Mouse (Mus musculus) olfactory bulb, adult 2 months (tissue): ENCODE measurements around the gene Mtmr14. TPM values are rescaled to one million over a fixed set of nuclear protein-coding genes. Genes with fewer than 3 reads are reported as not detected.

ENCODE experiments used
- H3K27ac ChIP-seq: fragments of 200-500 bp; 2 replicates; pipeline ENCODE4 v1.5.1; 2012; ENCODE audit warnings: low read depth, low read length; ENCODE audit not compliant: insufficient read depth
- H3K4me1 ChIP-seq: fragments of 200-500 bp; 2 replicates; pipeline ENCODE4 v1.6.1; 2012; ENCODE audit warnings: low read length; ENCODE audit not compliant: control insufficient read depth, insufficient read depth
- H3K4me3 ChIP-seq: fragments of 200-500 bp; 2 replicates; pipeline ENCODE4 v1.5.1; 2012; ENCODE audit warnings: mild to moderate bottlenecking, low read depth, low read length, moderate library complexity; ENCODE audit not compliant: insufficient read depth
- CTCF ChIP-seq: fragments of 200-500 bp; IDR thresholded peaks from 2 replicates; pipeline ENCODE4 v1.5.1; 2012; ENCODE audit warnings: low read depth, mild to moderate bottlenecking, low read length, moderate library complexity; ENCODE audit not compliant: insufficient read depth
- POLR2A ChIP-seq: fragments of 200-500 bp; IDR thresholded peaks from 2 replicates; pipeline ENCODE4 v1.6.1; 2012; ENCODE audit warnings: mild to moderate bottlenecking, low read depth, low read length, moderate library complexity; ENCODE audit not compliant: insufficient read depth
- WGBS: fragments of 180-500 bp; shearing (Covaris S2); methylation state at CpG from one replicate; pipeline ENCODE4 v1.1.7; 2018; 5-methylcytosine and 5-hydroxymethylcytosine counted together
- polyA plus RNA-seq: library from polyadenylated mRNA; stranded (reverse); fragments of >200 nt; gene quantifications from 2 replicates; pipeline ENCODE4 v1.2.4, GENCODE M21; 2012; ENCODE audit warnings: low replicate concordance; ENCODE audit not compliant: missing spikeins, insufficient read depth, insufficient read length

Mtmr14 gene
- polyA plus RNA-seq, 1 experiment, result not detected

- H3K4me3 ChIP-seq, result no peak overlapping the region
- WGBS, result 84% methylated on average over 7 of the region's 7 CpGs
- TF ChIP-seq CTCF, result no peak
- TF ChIP-seq POLR2A, result no peak
- H3K4me1 ChIP-seq, result no peaks in the 10 kb centered on the region
- no peak overlapping the region for H3K27ac ChIP-seq
Measured at GRCm38 (mm10) chr6:113266996-113267655, 29.5 kb downstream of the Mtmr14 start.

- H3K4me3 ChIP-seq, result no peak overlapping the region
- H3K27ac ChIP-seq, result no peak overlapping the region
- H3K4me1 ChIP-seq, result no peaks in the 10 kb centered on the region
- WGBS, result 97% methylated on average over 1 of the region's 1 CpGs
- TF ChIP-seq POLR2A (no peak), CTCF (no peak)
Measured at GRCm38 (mm10) chr6:113267988-113268387, 30.3 kb downstream of the Mtmr14 start.

DNA sequence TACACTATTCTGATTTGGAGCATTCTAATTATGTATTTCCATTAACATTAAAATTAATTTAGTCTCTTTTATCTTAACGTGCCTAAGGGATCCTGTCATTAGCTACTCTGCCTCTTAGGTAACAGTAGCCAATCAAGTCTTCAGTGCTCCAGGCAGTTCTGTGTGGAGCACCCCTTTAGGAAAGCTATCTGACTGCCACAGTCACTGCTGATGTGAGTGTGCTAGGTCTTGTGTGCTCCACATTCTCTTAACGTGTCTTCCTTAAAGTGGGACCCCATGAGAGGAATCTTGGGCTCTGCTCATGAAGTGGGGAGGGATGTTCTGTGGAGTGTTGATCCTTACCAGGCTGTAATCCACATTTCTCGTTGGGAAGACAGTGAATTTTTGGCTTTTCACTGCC lies 34.7 kb downstream of the Mtmr14 start:
- no peak overlapping the region for H3K4me3 ChIP-seq
- TF ChIP-seq POLR2A, result no peak
- TF ChIP-seq CTCF, result no peak
- no peaks in the 10 kb centered on the region for H3K4me1 ChIP-seq
- WGBS, result 64% methylated on average over 3 of the region's 3 CpGs
- no peak overlapping the region for H3K27ac ChIP-seq

GRCm38 (mm10) chr6:113276846-113277245 lies 39.2 kb downstream of the Mtmr14 start:
- TF ChIP-seq CTCF (no peak), POLR2A (no peak)
- Histone ChIP-seq H3K27ac (no peak overlapping the region), H3K4me1 (no peaks in the 10 kb centered on the region), H3K4me3 (no peak overlapping the region)
- WGBS, result 59% methylated on average over 4 of the region's 4 CpGs

GRCm38 (mm10) chr6:113281676-113282075 lies 44.0 kb downstream of the Mtmr14 start:
- Histone ChIP-seq H3K27ac (no peak overlapping the region), H3K4me1 (peaks cover 12% of the 10 kb centered on the region), H3K4me3 (no peak overlapping the region)
- TF ChIP-seq POLR2A (no peak), CTCF (no peak)
- 85% methylated on average over 6 of the region's 6 CpGs for WGBS

GRCm38 (mm10) chr6:113282101-113282802 lies 44.6 kb downstream of the Mtmr14 start, which contains the start of gene Cpne9:
Gene Cpne9 (plus strand): TSS chr6:113282307.
- Histone ChIP-seq H3K4me1 (peaks cover 14% of the 10 kb centered on the region), H3K27ac (no peak within 1 kb of the TSS), H3K4me3 (peak within 1 kb of the TSS; percentile 45)
- TF ChIP-seq CTCF, result no peak
- no peak for TF ChIP-seq POLR2A
- WGBS, result 3% methylated on average over 37 of the region's 37 CpGs

GRCm38 (mm10) chr6:113282969-113283368 lies 45.3 kb downstream of the Mtmr14 start:
- H3K4me1 ChIP-seq, result peaks cover 16% of the 10 kb centered on the region
- 3% methylated on average over 22 of the region's 22 CpGs for WGBS
- H3K27ac ChIP-seq, result no peak overlapping the region
- peak overlapping the region; percentile 45 for H3K4me3 ChIP-seq
- TF ChIP-seq POLR2A (no peak), CTCF (no peak)

GRCm38 (mm10) chr6:113283500-113283899 lies 45.9 kb downstream of the Mtmr14 start:
- 34% methylated on average over 6 of the region's 6 CpGs for WGBS
- Histone ChIP-seq H3K4me3 (no peak overlapping the region), H3K27ac (no peak overlapping the region), H3K4me1 (peaks cover 16% of the 10 kb centered on the region)
- TF ChIP-seq POLR2A (no peak), CTCF (no peak)

DNA sequence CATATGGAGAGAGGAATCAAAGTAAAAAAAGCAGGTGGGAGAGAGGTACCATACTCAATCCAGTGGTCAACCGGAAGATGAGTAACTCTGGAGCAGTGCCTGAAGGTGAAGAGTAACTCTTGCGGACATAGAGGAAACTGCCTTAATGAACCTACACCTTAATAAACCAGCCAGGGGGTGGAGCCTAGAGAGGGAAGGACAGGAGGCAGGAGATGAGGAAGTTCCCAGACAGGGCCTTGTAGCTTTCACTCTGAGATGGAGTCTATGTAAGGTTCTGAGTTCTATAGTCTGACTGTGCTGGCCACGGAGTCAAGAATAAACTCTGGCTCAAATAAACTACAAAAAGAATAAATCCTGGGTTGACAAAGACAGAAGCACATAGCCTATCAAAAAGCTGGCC lies 47.3 kb downstream of the Mtmr14 start:
- Histone ChIP-seq H3K4me3 (no peak overlapping the region), H3K27ac (no peak overlapping the region), H3K4me1 (peaks cover 16% of the 10 kb centered on the region)
- TF ChIP-seq POLR2A (no peak), CTCF (no peak)
- 87% methylated on average over 3 of the region's 3 CpGs for WGBS
